Mouse (Mus musculus) cerebellum, adult 2 months (tissue): ENCODE data around the gene BC067074. TPM values are rescaled to one million over a fixed set of nuclear protein-coding genes. Genes with fewer than 3 reads are reported as not detected.
A peak's percentile ranks its signal among the peaks of the same experiment; 100 is the strongest.

Experiments
- DNase-seq, 2 experiments: peaks; one replicate each; pipeline ENCODE4 v3.0.0; 2021
- H3K27ac ChIP-seq: fragments of 200-500 bp; 2 replicates; pipeline ENCODE4 v1.5.1; 2012; ENCODE audit warnings: low read length, control low read depth, inconsistent platforms; ENCODE audit not compliant: insufficient read depth
- H3K27me3 ChIP-seq: fragments of 200-500 bp; 2 replicates; pipeline ENCODE4 v1.6.1; 2012; ENCODE audit warnings: inconsistent platforms, mild to moderate bottlenecking, low read length, moderate library complexity; ENCODE audit not compliant: control insufficient read depth, insufficient read depth
- H3K4me1 ChIP-seq: fragments of 200-500 bp; 2 replicates; pipeline ENCODE4 v1.6.1; 2011; ENCODE audit warnings: low read length; ENCODE audit not compliant: control insufficient read depth, insufficient read depth
- H3K4me3 ChIP-seq: fragments of 200-500 bp; replicated peaks from 2 replicates; pipeline ENCODE3; 2011; ENCODE audit warnings: mild to moderate bottlenecking, low read depth, low read length, control low read depth; ENCODE audit not compliant: insufficient read depth
- CTCF ChIP-seq: fragments of 200-500 bp; IDR thresholded peaks from 2 replicates; pipeline ENCODE4 v1.5.1; 2011; ENCODE audit warnings: low read depth, mild to moderate bottlenecking, control low read depth, low read length, moderate library complexity, borderline replicate concordance; ENCODE audit not compliant: insufficient read depth
- POLR2A ChIP-seq: fragments of 200-500 bp; IDR thresholded peaks from 2 replicates; pipeline ENCODE4 v1.6.1; 2011; ENCODE audit warnings: low read length, control low read depth, borderline replicate concordance; ENCODE audit not compliant: insufficient read depth
- WGBS: fragments of 180-500 bp; shearing (Covaris S2); methylation state at CpG from one replicate; pipeline ENCODE4 v1.1.7; 2018; 5-methylcytosine and 5-hydroxymethylcytosine counted together
- polyA plus RNA-seq: library from polyadenylated mRNA; depleted of rRNA; stranded (reverse); fragments of >200 nt; gene quantifications from 2 replicates; pipeline ENCODE4 v1.2.3, GENCODE M21; 2012

Gene BC067074
- polyA plus RNA-seq, 1 experiment = 0.87 TPM

DNA sequence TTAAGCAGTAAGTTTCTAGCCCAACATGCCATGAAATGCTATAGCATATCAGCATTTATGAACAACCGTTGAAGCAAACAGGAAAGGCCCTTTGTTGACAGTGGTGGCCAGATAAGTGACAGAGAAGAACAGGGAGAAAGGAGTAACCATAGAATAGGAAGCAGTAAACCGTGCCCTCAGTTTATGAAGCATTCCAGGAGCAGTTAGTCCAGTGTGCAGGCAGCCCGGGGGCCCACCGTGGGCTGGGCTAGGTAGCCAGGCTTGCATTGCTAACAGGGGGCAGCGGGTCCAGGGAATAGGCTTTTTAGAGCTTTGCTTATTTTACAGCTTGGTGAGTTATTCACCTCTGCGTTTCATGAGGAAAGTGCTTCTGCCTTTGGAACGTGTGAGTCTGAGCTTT lies 39.3 kb downstream of the BC067074 start:
- Histone ChIP-seq H3K27me3 (no peaks in the 10 kb centered on the region), H3K27ac (no peak overlapping the region), H3K4me3 (no peak overlapping the region), H3K4me1 (no peaks in the 10 kb centered on the region)
- DNase-seq = no peak
- WGBS = 82% methylated on average over 7 of the region's 7 CpGs
- TF ChIP-seq CTCF = no peak
- TF ChIP-seq POLR2A = no peak

DNA sequence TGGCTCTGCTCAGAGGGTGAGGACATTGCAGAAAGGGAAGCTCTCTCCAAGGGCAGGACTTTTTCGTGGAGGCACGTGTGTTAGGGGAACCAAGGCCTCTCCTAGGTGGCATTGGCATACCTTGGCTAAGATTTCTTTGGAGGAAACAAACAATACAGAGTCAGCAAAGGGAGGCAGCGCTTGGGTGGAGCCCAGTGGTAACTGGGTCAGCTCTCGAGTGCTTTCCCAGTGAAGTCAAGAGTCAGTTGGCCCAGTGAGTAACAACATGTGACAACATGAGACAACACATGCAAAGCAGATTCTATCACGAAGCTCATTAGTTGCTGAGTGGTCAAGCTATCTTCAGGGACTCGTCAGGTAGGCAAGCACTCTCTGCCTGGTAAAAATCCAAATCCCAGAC lies 40.4 kb downstream of the BC067074 start:
- H3K4me1 ChIP-seq = no peaks in the 10 kb centered on the region
- H3K27ac ChIP-seq = no peak overlapping the region
- TF ChIP-seq POLR2A (no peak), CTCF (no peak)
- WGBS = 69% methylated on average over 6 of the region's 6 CpGs
- H3K27me3 ChIP-seq = no peaks in the 10 kb centered on the region
- no peak for DNase-seq
- H3K4me3 ChIP-seq = no peak overlapping the region

DNA sequence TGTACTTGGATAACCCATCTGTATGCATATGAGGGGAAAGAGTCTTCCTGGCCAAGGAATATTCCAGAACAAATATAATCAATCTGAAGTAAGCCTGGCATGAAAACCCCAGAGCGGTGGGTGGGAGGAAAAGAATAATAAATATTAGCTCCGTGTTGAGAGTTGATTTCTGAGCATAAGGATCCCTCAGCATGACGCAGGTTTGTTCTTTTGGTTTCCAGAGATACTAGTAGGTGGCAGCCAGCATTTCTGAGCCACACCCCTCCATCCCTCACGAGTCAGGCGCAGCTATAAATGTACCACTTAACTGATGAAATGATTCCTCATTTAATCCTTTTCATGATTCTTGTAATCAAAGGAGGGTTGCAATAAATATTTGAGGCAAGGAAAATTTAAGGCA lies 41.0 kb downstream of the BC067074 start:
- no peak overlapping the region for H3K4me3 ChIP-seq
- H3K27ac ChIP-seq = no peak overlapping the region
- no peak for DNase-seq
- H3K4me1 ChIP-seq = no peaks in the 10 kb centered on the region
- 20% methylated on average over 5 of the region's 5 CpGs for WGBS
- TF ChIP-seq CTCF (no peak), POLR2A (no peak)
- no peaks in the 10 kb centered on the region for H3K27me3 ChIP-seq

DNA sequence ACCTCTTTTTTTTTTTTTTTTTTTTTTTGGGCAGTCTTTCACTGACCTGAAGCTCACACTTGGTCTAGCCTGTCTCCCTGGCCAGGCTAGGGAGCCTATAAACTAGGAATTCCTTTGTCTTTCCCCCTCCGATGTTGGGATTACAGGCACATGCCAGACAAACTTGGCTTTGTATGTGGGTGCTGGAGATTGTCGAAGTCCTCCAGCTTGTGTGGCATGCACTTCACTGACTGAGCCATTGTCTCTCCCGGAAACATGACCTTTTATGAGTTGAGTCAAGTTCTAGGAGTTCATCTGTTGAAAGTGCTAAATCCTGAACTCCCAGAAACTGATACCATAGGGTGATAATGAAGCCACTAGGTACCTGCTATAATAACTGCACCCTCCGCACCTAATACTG lies 41.8 kb downstream of the BC067074 start:
- no peak for TF ChIP-seq POLR2A
- no peak for TF ChIP-seq CTCF
- DNase-seq = no peak
- no peak overlapping the region for H3K27ac ChIP-seq
- H3K27me3 ChIP-seq = no peaks in the 10 kb centered on the region
- WGBS = 79% methylated on average over 4 of the region's 4 CpGs
- H3K4me1 ChIP-seq = no peaks in the 10 kb centered on the region
- H3K4me3 ChIP-seq = no peak overlapping the region

DNA sequence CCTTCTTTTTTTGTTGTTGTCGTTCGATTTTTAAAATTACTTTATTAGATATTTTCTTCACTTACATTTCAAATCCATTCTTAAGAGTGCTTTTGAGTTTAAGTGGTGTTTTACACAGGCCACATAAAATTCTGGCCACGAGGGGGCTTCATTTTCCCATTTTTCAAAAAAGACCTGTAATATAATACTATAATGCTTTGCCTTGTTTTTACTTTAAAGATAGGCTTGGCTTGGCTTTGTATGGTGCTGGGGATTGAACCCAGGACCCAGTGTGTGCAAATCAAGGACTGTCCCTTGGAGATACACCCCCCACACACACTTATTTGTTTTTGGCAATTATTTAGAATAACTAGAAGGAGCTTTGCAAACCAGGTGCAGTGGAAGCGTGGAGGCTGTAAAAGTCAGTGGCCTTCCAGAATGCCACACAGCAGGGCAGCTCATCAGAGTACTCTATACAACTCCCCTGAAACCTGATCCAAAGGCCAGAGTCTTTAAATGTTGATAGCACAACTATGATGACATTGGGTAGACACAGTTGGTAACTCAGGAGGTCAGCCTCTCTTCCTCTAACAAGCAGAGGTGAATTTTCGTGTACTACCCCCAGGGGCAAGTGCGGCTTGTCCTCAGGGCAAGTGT lies 44.4 kb downstream of the BC067074 start:
- no peak overlapping the region for H3K27ac ChIP-seq
- 52% methylated on average over 6 of the region's 6 CpGs for WGBS
- no peaks in the 10 kb centered on the region for H3K27me3 ChIP-seq
- no peaks in the 10 kb centered on the region for H3K4me1 ChIP-seq
- peak; percentile 51 to 65 for DNase-seq
- no peak overlapping the region for H3K4me3 ChIP-seq
- TF ChIP-seq POLR2A (no peak), CTCF (peak; percentile 22; the same call in 1 of the 2 replicates)

DNA sequence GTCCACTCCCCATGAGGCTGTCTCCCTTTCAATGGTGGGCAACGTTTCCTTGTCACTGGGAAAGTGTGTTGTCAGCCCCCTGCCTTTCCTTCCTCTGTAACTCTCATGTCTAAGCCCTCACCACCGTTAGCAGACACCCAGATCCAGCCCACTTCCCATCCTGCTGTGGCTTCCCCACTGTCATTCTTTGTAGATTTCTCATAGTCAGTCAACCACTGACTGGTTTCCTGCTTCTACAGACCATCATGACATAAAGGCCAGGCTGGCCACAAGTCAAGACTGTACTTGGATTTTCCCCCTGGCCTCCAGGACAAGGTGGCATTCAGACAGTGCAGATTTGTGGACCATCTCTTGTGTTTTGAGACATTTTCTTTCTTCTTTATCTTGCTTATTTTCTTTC lies 47.7 kb downstream of the BC067074 start:
- TF ChIP-seq POLR2A (no peak), CTCF (no peak)
- Histone ChIP-seq H3K4me1 (no peaks in the 10 kb centered on the region), H3K27me3 (no peaks in the 10 kb centered on the region), H3K27ac (no peak overlapping the region), H3K4me3 (no peak overlapping the region)
- DNase-seq = no peak
- WGBS = 54% methylated on average over 2 of the region's 2 CpGs

DNA sequence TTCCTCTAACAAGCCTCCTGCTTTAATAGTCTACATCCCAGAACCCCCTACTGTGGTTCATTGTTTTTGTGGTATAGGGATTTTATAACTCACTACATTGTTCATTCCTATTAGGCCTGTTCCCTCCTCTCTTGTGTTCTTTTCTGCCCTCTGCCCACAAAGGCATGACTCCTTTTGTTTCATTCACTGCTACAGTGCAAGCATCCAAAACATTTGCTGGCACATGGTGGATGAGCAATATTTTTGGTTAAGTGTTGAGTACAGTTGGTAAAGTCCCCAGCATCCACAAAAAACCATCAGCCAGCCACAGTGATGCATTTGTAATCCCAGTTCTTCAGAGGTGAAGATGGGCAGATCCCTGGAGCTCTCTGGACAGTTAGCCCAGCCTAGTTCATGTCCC lies 48.2 kb downstream of the BC067074 start:
- TF ChIP-seq POLR2A (no peak), CTCF (no peak)
- no peak for DNase-seq
- H3K27ac ChIP-seq = no peak overlapping the region
- no peaks in the 10 kb centered on the region for H3K27me3 ChIP-seq
- no peaks in the 10 kb centered on the region for H3K4me1 ChIP-seq
- H3K4me3 ChIP-seq = no peak overlapping the region

DNA sequence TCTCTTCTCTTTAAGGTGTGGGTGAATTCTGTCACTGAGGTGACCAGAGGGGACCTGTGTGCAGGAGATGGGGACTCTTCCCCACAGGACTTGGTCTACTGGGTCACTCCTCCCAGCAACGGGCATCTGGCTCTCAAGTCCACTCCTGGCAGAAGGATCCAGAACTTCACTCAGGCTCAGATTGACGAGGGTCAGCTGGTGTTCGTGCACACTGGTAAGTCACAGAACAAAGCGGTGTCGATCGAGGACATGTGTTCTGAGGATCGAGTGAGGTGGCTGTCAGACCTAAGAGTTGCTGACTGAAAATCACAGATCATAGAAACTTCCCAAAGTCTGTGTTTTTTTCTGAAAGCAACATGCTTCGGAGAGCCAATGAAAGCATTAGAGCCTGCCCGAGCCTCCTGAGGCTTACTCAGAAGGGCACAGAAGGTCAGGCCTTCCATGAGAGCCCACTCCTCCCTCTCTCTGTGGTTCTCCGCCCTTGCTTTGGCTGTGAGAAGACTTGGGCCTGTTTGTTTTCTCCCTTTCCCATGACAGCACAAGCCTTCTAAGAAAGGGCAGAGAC lies 49.5 kb downstream of the BC067074 start:
- no peak for DNase-seq
- Histone ChIP-seq H3K4me3 (no peak overlapping the region), H3K4me1 (no peaks in the 10 kb centered on the region), H3K27ac (no peak overlapping the region), H3K27me3 (no peaks in the 10 kb centered on the region)
- 81% methylated on average over 10 of the region's 10 CpGs for WGBS
- TF ChIP-seq CTCF (no peak), POLR2A (no peak)
